Mouse (Mus musculus) heart, adult 9 months (tissue): ENCODE measurements at regions not wholly inside any gene's neighbourhood (a gene's known extent, or its start where the extent isn't known, plus 50 kb on each side); places are given as distances from the start of the nearest gene placed in this dataset.

ENCODE experiments used
- DNase-seq, 2 experiments: peaks; one replicate each; pipeline ENCODE4 v3.0.0; 2022; ENCODE audit warnings: low spot score in 2 of 2

GRCm38 (mm10) chr11:24226755-24227154, 148.9 kb downstream of the Bcl11a start:
- DNase-seq: no peak

GRCm38 (mm10) chr11:24233376-24233775, 155.5 kb downstream of the Bcl11a start:
- DNase-seq: no peak

- no peak for DNase-seq
These were observed 156.0 kb downstream of the Bcl11a start for GRCm38 (mm10) chr11:24233821-24234220.

- DNase-seq: no peak
These were observed 156.6 kb downstream of the Bcl11a start for GRCm38 (mm10) chr11:24234422-24234821.

- DNase-seq: no peak
These were observed 157.5 kb downstream of the Bcl11a start for GRCm38 (mm10) chr11:24235326-24235725.

GRCm38 (mm10) chr11:24239631-24240030, 161.8 kb downstream of the Bcl11a start:
- no peak for DNase-seq

GRCm38 (mm10) chr11:24242096-24242495, 164.2 kb downstream of the Bcl11a start:
- no peak for DNase-seq

GRCm38 (mm10) chr11:24242888-24243287, 165.0 kb downstream of the Bcl11a start:
- DNase-seq: no peak

- no peak for DNase-seq
These were observed 167.5 kb downstream of the Bcl11a start for GRCm38 (mm10) chr11:24245390-24245789.

- no peak for DNase-seq
These were observed 168.5 kb downstream of the Bcl11a start for GRCm38 (mm10) chr11:24246314-24246713.

- DNase-seq: no peak
These were observed 169.4 kb downstream of the Bcl11a start for GRCm38 (mm10) chr11:24247285-24247684.

GRCm38 (mm10) chr11:24251516-24251915, 173.7 kb downstream of the Bcl11a start:
- no peak for DNase-seq

GRCm38 (mm10) chr11:24255201-24256060, 177.6 kb downstream of the Bcl11a start:
- DNase-seq: no peak

GRCm38 (mm10) chr11:24257741-24258140, 179.9 kb downstream of the Bcl11a start:
- DNase-seq: no peak

GRCm38 (mm10) chr11:24258340-24258739, 180.5 kb downstream of the Bcl11a start:
- no peak for DNase-seq

- DNase-seq: no peak
These were observed 181.8 kb downstream of the Bcl11a start for GRCm38 (mm10) chr11:24259668-24260067.

GRCm38 (mm10) chr11:24269046-24269445, 191.2 kb downstream of the Bcl11a start:
- no peak for DNase-seq

GRCm38 (mm10) chr11:24281628-24282027, 203.8 kb downstream of the Bcl11a start:
- DNase-seq: no peak

GRCm38 (mm10) chr11:24282556-24282955, 204.7 kb downstream of the Bcl11a start:
- DNase-seq: no peak

- no peak for DNase-seq
These were observed 208.6 kb downstream of the Bcl11a start for GRCm38 (mm10) chr11:24286129-24287108.

GRCm38 (mm10) chr11:24293209-24293608, 215.4 kb downstream of the Bcl11a start:
- no peak for DNase-seq

GRCm38 (mm10) chr11:24293860-24294531, 216.1 kb downstream of the Bcl11a start:
- no peak for DNase-seq
